Mouse (Mus musculus): ENCODE data around the gene Gm39566. TPM values are rescaled to one million over a fixed set of nuclear protein-coding genes. Genes with fewer than 3 reads are reported as not detected.

Gm39566 gene
- not detected in 4 replicates for total RNA-seq (2023)

GRCm38 (mm10) chr11:69815155-69815554 is at the start of gene Gm39566:
Gm39566 (minus strand) TSS chr11:69815298.

GRCm38 (mm10) chr11:69858113-69858998 is 43.3 kb upstream of the Gm39566 start, which contains the start of gene Tnk1:
Tnk1 (minus strand) TSS chr11:69858730.

GRCm38 (mm10) chr11:69846198-69846680 is 31.1 kb upstream of the Gm39566 start, which contains the start of gene Plscr3:
Plscr3 (plus strand) TSS chr11:69846376.

GRCm38 (mm10) chr11:69837952-69838713 is 23.0 kb upstream of the Gm39566 start, which contains the start of gene Tmem256:
Tmem256 (plus strand) TSS chr11:69838514.

GRCm38 (mm10) chr11:69837604-69837951 is 22.5 kb upstream of the Gm39566 start, which contains the start of gene Nlgn2:
Nlgn2 (minus strand) TSS chr11:69837784.

GRCm38 (mm10) chr11:69822080-69822479 is 7.0 kb upstream of the Gm39566 start, which contains the start of gene Spem1:
Spem1 (minus strand) TSS chr11:69822180.

GRCm38 (mm10) chr11:69818365-69818764 is 3.3 kb upstream of the Gm39566 start, which contains the start of gene Spem2:
Spem2 (minus strand) TSS chr11:69818465.

GRCm38 (mm10) chr11:69804972-69805909 is 9.9 kb downstream of the Gm39566 start, which contains the start of gene Tmem102:
Tmem102 (minus strand) TSS chr11:69805624.

GRCm38 (mm10) chr11:69801379-69801977 is 13.6 kb downstream of the Gm39566 start, which contains the start of gene Fgf11:
Fgf11 (minus strand) TSS chr11:69801857.

GRCm38 (mm10) chr11:69795168-69795982 is 19.7 kb downstream of the Gm39566 start, which contains the start of gene Chrnb1:
Chrnb1 (minus strand) TSS chr11:69795943.

GRCm38 (mm10) chr11:69765221-69766125 is 49.6 kb downstream of the Gm39566 start, which contains the start of gene Zbtb4:
Zbtb4 (plus strand) TSS chr11:69765912.

GRCm38 (mm10) chr11:69761868-69762267 is 53.2 kb downstream of the Gm39566 start, which contains the start of gene Slc35g3:
Slc35g3 (minus strand) TSS chr11:69761968.

Other genes starting within 250 kb of the Gm39566 start
- gene Wrap53, start 235.0 kb downstream of the Gm39566 start, total RNA-seq (2023): 11.0 to 15.2 TPM (median 13.1 TPM) in 4 replicates
- 122 to 134 TPM (median 130 TPM) in 4 replicates for gene Trp53, start 234.9 kb downstream of the Gm39566 start, total RNA-seq (2023)
- 0.26 to 0.67 TPM (median 0.31 TPM) in 3 of 4 replicates, not detected in the other for gene Atp1b2, start 209.4 kb downstream of the Gm39566 start, total RNA-seq (2023)
- gene Shbg, start 197.4 kb downstream of the Gm39566 start, total RNA-seq (2023): not detected in 4 replicates
- not detected in 4 replicates for gene Sat2, start 193.3 kb downstream of the Gm39566 start, total RNA-seq (2023)
- 73.0 to 86.7 TPM (median 81.7 TPM) in 4 replicates for gene Fxr2, start 182.3 kb downstream of the Gm39566 start, total RNA-seq (2023)
- gene Sox15, start 160.0 kb downstream of the Gm39566 start, total RNA-seq (2023): 0.95 TPM in 1 of 4 replicates, not detected in the others
- 58.5 to 68.1 TPM (median 64.8 TPM) in 4 replicates for gene Mpdu1, start 152.7 kb downstream of the Gm39566 start, total RNA-seq (2023)
- 13.5 to 15.1 TPM (median 14.6 TPM) in 4 replicates for gene Cd68, start 149.1 kb downstream of the Gm39566 start, total RNA-seq (2023)
- 683 to 716 TPM (median 701 TPM) in 4 replicates for gene Eif4a1, start 142.9 kb downstream of the Gm39566 start, total RNA-seq (2023)
- 112 to 142 TPM (median 125 TPM) in 4 replicates for gene Senp3, start 133.2 kb downstream of the Gm39566 start, total RNA-seq (2023)
- not detected in 4 replicates for gene Tnfsf13, start 129.5 kb downstream of the Gm39566 start, total RNA-seq (2023)
- 0.40 TPM in 1 of 4 replicates, not detected in the others for gene Tnfsf12, start 119.4 kb downstream of the Gm39566 start, total RNA-seq (2023)
- 0.56 TPM in 1 of 4 replicates, not detected in the others for gene Tnfsfm13, start 119.2 kb downstream of the Gm39566 start, total RNA-seq (2023)
- gene Polr2a, start 56.7 kb downstream of the Gm39566 start, total RNA-seq (2023): 227 to 251 TPM (median 238 TPM) in 4 replicates
- not detected in 4 replicates for gene Slc35g3, start 53.3 kb downstream of the Gm39566 start, total RNA-seq (2023)
- gene Zbtb4, start 49.4 kb downstream of the Gm39566 start, total RNA-seq (2023): 62.1 to 72.6 TPM (median 65.4 TPM) in 4 replicates
- 7.8 to 14.5 TPM (median 12.0 TPM) in 4 replicates for gene Chrnb1, start 19.4 kb downstream of the Gm39566 start, total RNA-seq (2023)
- 0.21 to 0.22 TPM in 2 of 4 replicates, not detected in the others for gene Fgf11, start 13.4 kb downstream of the Gm39566 start, total RNA-seq (2023)
- 0.30 TPM in 1 of 4 replicates, not detected in the others for gene Tmem102, start 9.7 kb downstream of the Gm39566 start, total RNA-seq (2023)
- gene Spem2, start 3.2 kb upstream of the Gm39566 start, total RNA-seq (2023): not detected in 4 replicates
- gene Spem1, start 6.9 kb upstream of the Gm39566 start, total RNA-seq (2023): not detected in 4 replicates
- 0.27 to 1.5 TPM (median 0.32 TPM) in 4 replicates for gene Nlgn2, start 22.5 kb upstream of the Gm39566 start, total RNA-seq (2023)
- gene Tmem256, start 23.2 kb upstream of the Gm39566 start, total RNA-seq (2023): 29.5 to 37.7 TPM (median 32.6 TPM) in 4 replicates
- 9.9 to 12.6 TPM (median 11.5 TPM) in 4 replicates for gene Plscr3, start 31.1 kb upstream of the Gm39566 start, total RNA-seq (2023)
- gene Tnk1, start 43.4 kb upstream of the Gm39566 start, total RNA-seq (2023): not detected in 4 replicates
- gene Tmem95, start 62.7 kb upstream of the Gm39566 start, total RNA-seq (2023): not detected in 4 replicates
- gene Kctd11, start 66.1 kb upstream of the Gm39566 start, total RNA-seq (2023): 1.3 to 2.6 TPM (median 2.3 TPM) in 4 replicates
- 473 to 501 TPM (median 485 TPM) in 4 replicates for gene Acap1, start 80.2 kb upstream of the Gm39566 start, total RNA-seq (2023)
- 1.2 to 3.5 TPM (median 2.0 TPM) in 4 replicates for gene 2810408A11Rik, start 85.7 kb upstream of the Gm39566 start, total RNA-seq (2023)
- gene Neurl4, start 85.8 kb upstream of the Gm39566 start, total RNA-seq (2023): 51.5 to 76.4 TPM (median 73.4 TPM) in 4 replicates
- 144 to 150 TPM (median 147 TPM) in 4 replicates for gene Gps2, start 98.6 kb upstream of the Gm39566 start, total RNA-seq (2023)
- gene Eif5a, start 106.7 kb upstream of the Gm39566 start, total RNA-seq (2023): 337 to 380 TPM (median 350 TPM) in 4 replicates
- not detected in 4 replicates for gene Ybx2, start 120.5 kb upstream of the Gm39566 start, total RNA-seq (2023)
- not detected in 4 replicates for gene Slc2a4, start 132.9 kb upstream of the Gm39566 start, total RNA-seq (2023)
- gene Cldn7, start 149.5 kb upstream of the Gm39566 start, total RNA-seq (2023): not detected in 4 replicates
- 87.5 to 123 TPM (median 99.1 TPM) in 4 replicates for gene Ctdnep1, start 165.9 kb upstream of the Gm39566 start, total RNA-seq (2023)
- 49.4 to 55.9 TPM (median 52.5 TPM) in 4 replicates for gene Elp5, start 167.2 kb upstream of the Gm39566 start, total RNA-seq (2023)
- gene Gabarap, start 175.8 kb upstream of the Gm39566 start, total RNA-seq (2023): 285 to 331 TPM (median 318 TPM) in 4 replicates
- 48.3 to 52.7 TPM (median 51.4 TPM) in 4 replicates for gene Phf23, start 180.5 kb upstream of the Gm39566 start, total RNA-seq (2023)
- 51.2 to 61.3 TPM (median 58.7 TPM) in 4 replicates for gene Dvl2, start 185.3 kb upstream of the Gm39566 start, total RNA-seq (2023)
- 44.6 to 55.5 TPM (median 48.8 TPM) in 4 replicates for gene Acadvl, start 200.1 kb upstream of the Gm39566 start, total RNA-seq (2023)
- 3.9 to 7.2 TPM (median 4.3 TPM) in 4 replicates for gene Dlg4, start 201.6 kb upstream of the Gm39566 start, total RNA-seq (2023)
- gene Asgr1, start 238.8 kb upstream of the Gm39566 start, total RNA-seq (2023): not detected in 4 replicates